Mouse (Mus musculus): ENCODE measurements around the gene Megf9.

DNA sequence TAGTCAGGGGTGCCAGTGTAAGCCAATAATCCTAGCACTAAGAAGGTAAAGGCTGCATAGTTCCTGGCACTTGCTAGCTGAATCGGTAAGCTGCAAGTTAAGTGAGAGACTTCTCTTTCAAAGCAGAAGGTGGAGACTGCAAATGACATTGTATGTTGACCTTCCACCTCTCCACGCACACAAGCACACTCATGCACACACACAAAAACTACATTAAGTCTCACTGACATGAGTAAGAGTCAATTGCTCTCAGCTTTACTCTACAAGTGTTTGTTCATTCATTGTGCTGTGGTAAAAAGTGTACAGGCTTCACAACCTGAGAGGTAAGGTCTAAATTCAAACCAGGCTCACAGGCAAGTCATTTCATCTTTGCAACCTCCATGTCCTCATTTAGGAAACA is 140.1 kb downstream of the Megf9 start:
- no peak for TF ChIP-seq CTCF (IDR thresholded peaks at IDR 0.05; ENCODE audit: low read depth, low read length)
- TF ChIP-seq POLR2A (IDR thresholded peaks at IDR 0.05; ENCODE audit: insufficient read depth, low read length), result no peak
